Mouse (Mus musculus) liver, embryonic 14.5 days (tissue): Measurements from ENCODE around the gene Agap1.

Experiments
- CTCF ChIP-seq: IDR thresholded peaks from 2 replicates; pipeline ENCODE4 v1.5.1; 2016; ENCODE audit warnings: antibody characterized with exemption, low read depth, control low read depth
- EP300 ChIP-seq: IDR thresholded peaks from 2 replicates; pipeline ENCODE4 v1.6.1; 2016; ENCODE audit warnings: antibody characterized with exemption, low read depth

- TF ChIP-seq EP300: no peak
- TF ChIP-seq CTCF: no peak
Observed at GRCm38 (mm10) chr1:89439351-89439750, 15.3 kb upstream of the Agap1 start.
